Mouse (Mus musculus) midbrain, embryonic 14.5 days (tissue): ENCODE data around the gene Rbms1. TPM values are rescaled to one million over a fixed set of nuclear protein-coding genes. Genes with fewer than 3 reads are reported as not detected.

Source experiments
- ATAC-seq: fragments of 200-750 bp; cut with Nextera tagmentation; 2 replicates; pipeline ENCODE4 v1.8.0; 2017; ENCODE audit warnings: moderate number of reproducible peaks, moderate library complexity; ENCODE audit not compliant: low FRiP score, low TSS enrichment
- DNase-seq: peaks from one replicate; pipeline ENCODE4 v3.0.0-alpha.2; 2015
- H3K27ac ChIP-seq: fragments of 300-500 bp; sonication (generic); replicated peaks from 2 replicates; pipeline ENCODE4 v1.5.1; 2014; ENCODE audit warnings: mild to moderate bottlenecking, low read depth, low read length, moderate library complexity
- H3K27me3 ChIP-seq: fragments of 300-500 bp; sonication (generic); 2 replicates; pipeline ENCODE4 v1.6.1; 2014; ENCODE audit warnings: low read length, control low read depth, mixed read lengths; ENCODE audit not compliant: control insufficient read depth, insufficient read depth
- H3K36me3 ChIP-seq: fragments of 300-500 bp; sonication (generic); 2 replicates; pipeline ENCODE4 v1.6.1; 2014; ENCODE audit warnings: low read length, control low read depth; ENCODE audit not compliant: control insufficient read depth, insufficient read depth
- H3K4me1 ChIP-seq: fragments of 300-500 bp; sonication (generic); 2 replicates; pipeline ENCODE4 v1.6.1; 2014; ENCODE audit warnings: mild to moderate bottlenecking, antibody characterized with exemption, low read length, control low read depth; ENCODE audit not compliant: control insufficient read depth, insufficient read depth
- H3K4me2 ChIP-seq: fragments of 300-500 bp; sonication (generic); 2 replicates; pipeline ENCODE4 v1.6.1; 2014; ENCODE audit warnings: mild to moderate bottlenecking, low read length, moderate library complexity
- H3K4me3 ChIP-seq: fragments of 300-500 bp; sonication (generic); replicated peaks from 2 replicates; pipeline ENCODE4 v1.5.1; 2014; ENCODE audit warnings: low read depth, low read length
- H3K9ac ChIP-seq: fragments of 300-500 bp; sonication (generic); replicated peaks from 2 replicates; pipeline ENCODE4 v1.6.1; 2014; ENCODE audit warnings: mild to moderate bottlenecking, low read length, moderate library complexity
- H3K9me3 ChIP-seq: fragments of 300-500 bp; sonication (generic); 2 replicates; pipeline ENCODE4 v1.6.1; 2016; ENCODE audit warnings: low read length, control low read depth, mixed read lengths; ENCODE audit not compliant: control insufficient read depth
- WGBS: fragments of 180-500 bp; shearing (Covaris S2); extraction: QIAGEN DNeasy Blood & Tissue Kit; methylation state at CpG from one replicate; pipeline ENCODE4 v1.1.7; 2014; 5-methylcytosine and 5-hydroxymethylcytosine counted together
- polyA plus RNA-seq: library from polyadenylated mRNA; unstranded; fragments of >200 nt; fragmentation: Nextera tagmentation; extraction: Ambion mirVana; gene quantifications from 2 replicates; pipeline ENCODE4 v1.2.1, GENCODE M21; 2014

Gene Rbms1
- polyA plus RNA-seq, 1 experiment from 2014 or later = 41.1 TPM

- no peak overlapping the region for H3K4me3 ChIP-seq
- DNase-seq = no peak
- WGBS = 81% methylated on average over 17 of the region's 17 CpGs
- peaks cover 45% of the 10 kb centered on the region for H3K4me1 ChIP-seq
- H3K4me2 ChIP-seq = no peak overlapping the region
- no peaks in the 10 kb centered on the region for H3K9me3 ChIP-seq
- H3K27ac ChIP-seq = no peak overlapping the region
- H3K36me3 ChIP-seq = no peaks in the 10 kb centered on the region
- no peak for ATAC-seq
- H3K27me3 ChIP-seq = peaks cover 25% of the 10 kb centered on the region
- no peak overlapping the region for H3K9ac ChIP-seq
These were observed 164.0 kb downstream of the Rbms1 start for GRCm38 (mm10) chr2:60798767-60799529.

- DNase-seq (peak; percentile 70), ATAC-seq (peak; percentile 74)
- H3K27ac ChIP-seq = no peak overlapping the region
- peak overlapping the region; percentile 13; the same call in 1 of the 2 replicates for H3K4me2 ChIP-seq
- H3K27me3 ChIP-seq = peaks cover 38% of the 10 kb centered on the region
- H3K4me1 ChIP-seq = peaks cover 42% of the 10 kb centered on the region
- no peaks in the 10 kb centered on the region for H3K9me3 ChIP-seq
- WGBS = 30% methylated on average over 17 of the region's 17 CpGs
- H3K36me3 ChIP-seq = no peaks in the 10 kb centered on the region
- H3K4me3 ChIP-seq = no peak overlapping the region
- no peak overlapping the region for H3K9ac ChIP-seq
These were observed 165.9 kb downstream of the Rbms1 start for GRCm38 (mm10) chr2:60796969-60797669.

- Histone ChIP-seq H3K4me3 (no peak overlapping the region), H3K27me3 (peaks cover 42% of the 10 kb centered on the region), H3K9me3 (no peaks in the 10 kb centered on the region), H3K4me2 (peak overlapping the region; percentile 13; the same call in 1 of the 2 replicates), H3K27ac (no peak overlapping the region), H3K36me3 (no peaks in the 10 kb centered on the region), H3K4me1 (peaks cover 37% of the 10 kb centered on the region), H3K9ac (no peak overlapping the region)
- ATAC-seq (peak; percentile 74), DNase-seq (no peak)
- 8% methylated on average over 2 of the region's 2 CpGs for WGBS
These were observed 166.4 kb downstream of the Rbms1 start for GRCm38 (mm10) chr2:60796616-60796968.

- no peaks in the 10 kb centered on the region for H3K9me3 ChIP-seq
- H3K36me3 ChIP-seq = no peaks in the 10 kb centered on the region
- DNase-seq (peak; percentile 30), ATAC-seq (no peak)
- peaks cover 49% of the 10 kb centered on the region for H3K27me3 ChIP-seq
- H3K4me1 ChIP-seq = peaks cover 29% of the 10 kb centered on the region
- WGBS = 51% methylated on average over 9 of the region's 9 CpGs
- H3K27ac ChIP-seq = no peak overlapping the region; the same call in 1 of the 2 replicates
- no peak overlapping the region for H3K4me3 ChIP-seq
- no peak overlapping the region for H3K9ac ChIP-seq
- no peak overlapping the region for H3K4me2 ChIP-seq
These were observed 167.1 kb downstream of the Rbms1 start for GRCm38 (mm10) chr2:60795861-60796260.

DNA sequence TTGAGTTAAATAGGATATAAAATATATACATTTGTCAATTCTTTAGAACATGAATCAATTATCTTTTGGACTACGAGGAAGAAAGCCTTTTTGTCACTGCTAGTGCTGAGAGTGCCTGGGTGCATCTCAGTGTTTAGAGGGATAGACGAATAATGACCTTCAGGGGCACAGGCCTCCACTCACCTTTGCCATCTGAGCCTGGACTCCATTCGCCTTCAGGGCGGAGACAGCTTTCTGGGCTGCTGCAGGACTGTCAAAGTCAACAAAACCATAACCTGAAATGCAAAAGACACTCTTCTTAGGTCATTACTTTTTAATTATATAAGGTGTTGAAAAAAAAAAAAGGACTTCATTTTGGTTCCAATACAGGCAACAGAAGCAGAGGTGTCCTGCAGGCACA lies 170.5 kb downstream of the Rbms1 start:
- 69% methylated on average over 4 of the region's 4 CpGs for WGBS
- no peak for DNase-seq
- peaks cover 48% of the 10 kb centered on the region for H3K27me3 ChIP-seq

GRCm38 (mm10) chr2:60789126-60789525 lies 173.9 kb downstream of the Rbms1 start:
- DNase-seq (no peak), ATAC-seq (no peak)
- no peak overlapping the region for H3K27ac ChIP-seq
- no peaks in the 10 kb centered on the region for H3K36me3 ChIP-seq
- H3K9me3 ChIP-seq = no peaks in the 10 kb centered on the region
- no peak overlapping the region for H3K4me2 ChIP-seq
- no peak overlapping the region for H3K9ac ChIP-seq
- no peak overlapping the region for H3K4me3 ChIP-seq
- peaks cover 55% of the 10 kb centered on the region for H3K27me3 ChIP-seq
- 49% methylated on average over 3 of the region's 3 CpGs for WGBS
- peaks cover 6% of the 10 kb centered on the region; the same call in 1 of the 2 replicates for H3K4me1 ChIP-seq

More for the DNA sequence above, 170.5 kb downstream of the Rbms1 start:
- no peaks in the 10 kb centered on the region for H3K9me3 ChIP-seq
- no peak for ATAC-seq
- no peak overlapping the region for H3K4me3 ChIP-seq
- H3K36me3 ChIP-seq = no peaks in the 10 kb centered on the region
- no peak overlapping the region for H3K9ac ChIP-seq
- H3K4me2 ChIP-seq = no peak overlapping the region
- no peak overlapping the region for H3K27ac ChIP-seq
- H3K4me1 ChIP-seq = peaks cover 27% of the 10 kb centered on the region

DNA sequence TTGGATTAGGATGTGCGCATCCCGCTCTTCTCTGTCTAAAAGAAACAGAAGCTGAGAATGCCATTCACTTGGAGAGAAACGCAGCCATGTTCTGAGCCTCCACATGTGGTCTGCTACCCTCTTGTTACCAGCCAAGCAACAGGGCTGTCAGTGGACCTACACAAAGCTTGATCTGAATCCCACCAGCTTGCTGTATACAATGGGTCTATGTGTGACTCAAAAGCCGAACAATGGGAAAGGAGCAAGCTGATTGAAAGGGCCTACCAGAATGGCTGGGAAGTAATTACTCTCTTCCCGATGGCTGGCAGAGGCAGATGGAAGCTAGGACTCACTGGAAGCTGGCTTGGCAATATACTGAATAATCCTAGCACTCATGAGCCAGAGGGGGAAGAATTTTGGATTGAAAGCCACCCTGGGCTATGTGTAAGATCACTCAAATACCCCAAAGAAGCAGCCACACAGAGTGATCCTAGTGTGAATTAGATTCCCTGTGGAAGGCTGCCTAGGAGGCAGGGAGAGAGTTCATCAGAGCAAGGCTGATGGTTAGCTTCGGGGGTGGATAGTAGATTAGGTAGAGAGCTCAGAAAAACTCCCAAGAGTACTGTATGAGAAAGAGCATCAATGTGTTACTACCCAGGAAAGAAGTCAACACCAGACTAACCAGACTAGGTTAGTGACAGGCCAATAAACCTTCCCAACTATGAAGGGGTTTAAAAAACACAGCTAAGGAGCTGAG lies 174.7 kb downstream of the Rbms1 start:
- Histone ChIP-seq H3K4me2 (no peak overlapping the region), H3K4me1 (peaks cover 6% of the 10 kb centered on the region; the same call in 1 of the 2 replicates), H3K4me3 (no peak overlapping the region), H3K9ac (no peak overlapping the region), H3K9me3 (no peaks in the 10 kb centered on the region), H3K36me3 (no peaks in the 10 kb centered on the region), H3K27me3 (peaks cover 48% of the 10 kb centered on the region), H3K27ac (no peak overlapping the region)
- 7% methylated on average over 6 of the region's 6 CpGs for WGBS
- ATAC-seq = peak; percentile 55; the same call in 1 of the 2 replicates
- DNase-seq = peak; percentile 64

DNA sequence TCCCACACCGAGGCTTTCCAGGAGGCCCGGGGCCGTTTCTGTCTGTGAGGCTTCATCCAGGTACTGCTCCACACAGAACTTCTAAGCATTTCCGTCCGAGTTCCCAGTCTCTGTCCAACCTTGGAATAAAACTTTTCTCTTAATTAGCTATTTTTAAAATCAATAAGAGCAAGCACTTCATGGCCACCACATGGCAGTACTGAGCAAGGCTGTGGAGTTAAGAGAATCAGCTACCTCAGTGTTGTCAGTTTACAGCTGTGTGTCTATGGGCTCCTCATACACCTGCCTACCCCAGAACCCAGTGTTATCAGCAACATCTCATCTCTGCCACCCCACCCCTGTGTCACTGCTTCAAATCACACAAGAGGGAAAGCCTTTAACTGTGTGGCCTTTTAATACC lies 175.9 kb downstream of the Rbms1 start:
- no peaks in the 10 kb centered on the region for H3K9me3 ChIP-seq
- H3K4me1 ChIP-seq = peaks cover 6% of the 10 kb centered on the region; the same call in 1 of the 2 replicates
- no peak overlapping the region for H3K4me2 ChIP-seq
- H3K27ac ChIP-seq = no peak overlapping the region
- no peaks in the 10 kb centered on the region for H3K36me3 ChIP-seq
- ATAC-seq = no peak
- no peak overlapping the region for H3K9ac ChIP-seq
- whole genome bisulfite sequencing = 92% methylated on average over 5 of the region's 5 CpGs
- no peak overlapping the region for H3K4me3 ChIP-seq
- DNase-seq = no peak
- H3K27me3 ChIP-seq = peaks cover 40% of the 10 kb centered on the region
